Mouse (Mus musculus): ENCODE data around the gene Prdm1. TPM values are rescaled to one million over a fixed set of nuclear protein-coding genes. Genes with fewer than 3 reads are reported as not detected.

Gene Prdm1
- total and polyA plus RNA-seq, 3 experiments = 4.7 to 13.6 (median 8.0) TPM

GRCm38 (mm10) chr10:44461063-44461462 lies 67.2 kb downstream of the Prdm1 start:
- no peak for TF ChIP-seq NRF1 (IDR thresholded peaks at IDR 0.05; ENCODE audit: low read depth, low read length)
- TF ChIP-seq MYC (IDR thresholded peaks at IDR 0.05; ENCODE audit: low read depth, low read length) = no peak
- in situ Hi-C loops (cut with MboI; ENCODE audit: low pct_ligation_motif_present, low pct_unique_long_range_greater_than_20kb, low sequenced_read_pairs) = no loop called here
- H3K27me3 ChIP-seq (replicated peaks) = no peaks in the 10 kb centered on the region
- no peak overlapping the region for H3K27ac ChIP-seq (ENCODE audit: insufficient read depth, low read depth)
- dilution Hi-C loops (cut with MboI; ENCODE audit: extremely low pct_ligation_motif_present, extremely low pct_unique_long_range_greater_than_20kb, low sequenced_read_pairs) = no loop called here
- no peak for DNase-seq (ENCODE audit: extremely low read depth)
- H3K4me1 ChIP-seq (ENCODE audit: control insufficient read depth in 1 of 2, insufficient read depth in 2 of 2) = peaks cover 0 to 20% of the 10 kb centered on the region in 2 experiments; a peak in 2 of 4 replicates
- H3K9me3 ChIP-seq (replicated peaks; ENCODE audit: low read length) = no peaks in the 10 kb centered on the region
- H3K36me3 ChIP-seq (replicated peaks in 1 of 2; ENCODE audit: control insufficient read depth in 1 of 2, insufficient read depth in 1 of 2, low read length in 1 of 2) = no peaks in the 10 kb centered on the region
- H3K4me3 ChIP-seq (replicated peaks in 1 of 3; ENCODE audit: low read depth in 2 of 3, low read length in 2 of 3, poor library complexity in 1 of 3) = no peak overlapping the region
- no peak overlapping the region for H3K9ac ChIP-seq (ENCODE audit: insufficient read depth, low read depth)
- H3K79me2 ChIP-seq (replicated peaks; ENCODE audit: control insufficient read depth, extremely low read depth, insufficient read depth, poor library complexity, severe bottlenecking) = peaks cover 20% of the 10 kb centered on the region
- no peak overlapping the region for H3K4me2 ChIP-seq (ENCODE audit: insufficient read depth, low read depth, poor library complexity, severe bottlenecking)

DNA sequence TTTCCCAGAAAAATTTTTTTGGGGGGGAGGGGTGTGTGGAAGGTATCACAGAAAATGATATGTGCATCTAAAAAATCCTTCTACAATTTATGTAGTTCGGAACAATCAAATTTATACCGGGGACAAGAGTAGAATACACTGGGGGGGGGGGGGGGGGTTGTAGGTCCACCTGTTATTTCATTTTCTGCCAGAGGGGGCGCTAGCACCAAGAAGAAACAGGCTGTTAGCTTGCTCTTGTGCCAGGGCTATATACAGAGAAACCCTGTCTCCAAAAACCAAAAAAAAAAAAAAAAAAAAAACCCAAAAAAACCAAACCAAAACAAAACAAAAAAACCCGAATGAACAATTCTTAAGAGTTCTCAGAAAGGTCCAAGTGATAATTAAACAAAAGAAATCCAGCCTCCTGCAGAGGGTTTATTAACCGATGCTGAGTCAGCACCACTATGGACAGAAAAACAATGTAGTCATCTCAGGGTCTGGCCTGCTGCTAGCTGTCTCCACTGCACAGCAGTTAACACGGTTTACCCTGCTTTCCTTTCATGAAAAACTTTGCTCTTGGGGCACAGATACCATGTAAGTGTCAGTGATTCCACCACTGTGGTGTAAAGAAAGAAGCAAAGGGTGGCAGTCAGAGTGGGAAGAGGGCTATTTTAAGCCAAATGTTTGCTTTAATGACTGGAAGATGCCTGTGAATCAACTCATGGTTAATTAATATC lies 68.0 kb downstream of the Prdm1 start:
- dilution Hi-C loops (cut with MboI; ENCODE audit: extremely low pct_ligation_motif_present, extremely low pct_unique_long_range_greater_than_20kb, low sequenced_read_pairs) (no loop called here), in situ Hi-C loops (cut with MboI; ENCODE audit: low pct_ligation_motif_present, low pct_unique_long_range_greater_than_20kb, low sequenced_read_pairs) (no loop called here)
- Histone ChIP-seq H3K4me1 (ENCODE audit: control insufficient read depth in 1 of 2, insufficient read depth in 2 of 2) (peaks cover 0 to 27% of the 10 kb centered on the region in 2 experiments; a peak in 2 of 4 replicates), H3K27ac (ENCODE audit: insufficient read depth, low read depth) (no peak overlapping the region), H3K27me3 (replicated peaks) (no peaks in the 10 kb centered on the region), H3K9me3 (replicated peaks; ENCODE audit: low read length) (no peaks in the 10 kb centered on the region), H3K79me2 (replicated peaks; ENCODE audit: control insufficient read depth, extremely low read depth, insufficient read depth, poor library complexity, severe bottlenecking) (peaks cover 27% of the 10 kb centered on the region), H3K4me2 (ENCODE audit: insufficient read depth, low read depth, poor library complexity, severe bottlenecking) (no peak overlapping the region), H3K4me3 (replicated peaks in 1 of 3; ENCODE audit: low read depth in 2 of 3, low read length in 2 of 3, poor library complexity in 1 of 3) (no peak overlapping the region), H3K9ac (ENCODE audit: insufficient read depth, low read depth) (no peak overlapping the region), H3K36me3 (replicated peaks in 1 of 2; ENCODE audit: control insufficient read depth in 1 of 2, insufficient read depth in 1 of 2, low read length in 1 of 2) (no peaks in the 10 kb centered on the region)
- no peak for DNase-seq (ENCODE audit: extremely low read depth)
- TF ChIP-seq POLR2AphosphoS2 (IDR thresholded peaks at IDR 0.05; ENCODE audit: low read depth, low read length) (no peak), POLR2A (IDR thresholded peaks at IDR 0.05; ENCODE audit: low read depth, low read length) (no peak), HCFC1 (IDR thresholded peaks at IDR 0.05; ENCODE audit: low read depth, low read length) (no peak), SMC3 (IDR thresholded peaks at IDR 0.05; ENCODE audit: low read depth, low read length) (peak; percentile 49), UBTF (IDR thresholded peaks at IDR 0.05; ENCODE audit: low read depth, low read length) (no peak), RAD21 (IDR thresholded peaks at IDR 0.05; ENCODE audit: low read depth, low read length) (peak; percentile 59), ETS1 (conservative IDR thresholded peaks at IDR 0.05; ENCODE audit: low read depth, low read length) (no peak), TCF12 (IDR thresholded peaks at IDR 0.05; ENCODE audit: low read depth, low read length) (no peak), MEF2A (IDR thresholded peaks at IDR 0.05; ENCODE audit: borderline replicate concordance, low read depth, low read length) (no peak), KAT2A (IDR thresholded peaks at IDR 0.05; ENCODE audit: insufficient replicate concordance, low read length) (no peak), CHD1 (IDR thresholded peaks at IDR 0.05; ENCODE audit: low read depth, low read length) (no peak), CTCF (conservative IDR thresholded peaks at IDR 0.05 in 1 of 2, IDR thresholded peaks at IDR 0.05 in 1 of 2; ENCODE audit: low read depth in 2 of 2, low read length in 2 of 2) (peak in 1 of 2 experiments; percentile 64; a peak in 2 of 4 replicates), EP300 (IDR thresholded peaks at IDR 0.05; ENCODE audit: low read length) (no peak), MAFK (IDR thresholded peaks at IDR 0.05; ENCODE audit: insufficient replicate concordance, low read length) (peak; percentile 98), MXI1 (IDR thresholded peaks at IDR 0.05; ENCODE audit: low read depth, low read length) (no peak), ZNF384 (IDR thresholded peaks at IDR 0.05; ENCODE audit: low read depth, low read length) (peak; percentile 90)
